Mouse (Mus musculus): ENCODE results near the gene Itga8.

The Itga8 gene

DNA sequence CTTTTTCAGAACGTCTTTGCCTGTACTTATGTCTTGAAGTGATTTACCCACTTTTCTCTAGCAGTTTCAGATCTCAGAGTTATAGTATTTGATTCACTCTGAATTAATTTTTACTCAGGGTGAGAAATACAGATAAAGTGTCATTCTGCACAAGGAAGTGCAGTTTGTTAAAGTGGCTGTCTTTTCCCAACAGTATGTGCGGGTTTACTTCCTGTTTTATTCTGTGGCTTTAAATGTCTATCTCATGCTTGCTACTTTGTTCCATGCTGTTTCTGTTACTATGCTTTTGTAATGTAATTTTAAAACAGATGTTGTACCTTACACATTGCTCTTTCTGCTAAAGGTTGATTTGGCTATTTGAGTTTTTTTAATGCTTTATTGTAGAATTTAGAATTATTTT lies 216.2 kb downstream of the Itga8 start:
- DNase-seq (ENCODE audit: low spot score), result no peak

DNA sequence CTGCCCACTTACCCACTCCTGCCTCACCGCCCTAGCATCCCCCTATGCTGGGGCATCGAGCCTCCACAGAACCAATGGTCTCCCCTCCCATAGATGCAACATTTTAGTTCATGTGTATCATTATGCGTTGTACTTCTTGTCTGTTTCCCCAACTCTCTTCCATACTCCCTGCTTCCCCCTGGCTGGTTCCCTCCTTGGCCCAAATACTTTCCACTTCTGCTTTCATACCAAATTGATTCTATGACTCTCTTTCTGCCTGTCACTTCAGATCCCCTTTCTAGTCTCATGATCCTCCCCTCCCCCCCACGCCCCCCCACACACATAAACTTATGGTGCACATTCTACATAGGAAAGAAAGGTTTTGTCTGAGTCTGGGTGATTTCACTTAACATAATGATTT lies 217.4 kb downstream of the Itga8 start:
- no peak for DNase-seq (ENCODE audit: low spot score)

DNA sequence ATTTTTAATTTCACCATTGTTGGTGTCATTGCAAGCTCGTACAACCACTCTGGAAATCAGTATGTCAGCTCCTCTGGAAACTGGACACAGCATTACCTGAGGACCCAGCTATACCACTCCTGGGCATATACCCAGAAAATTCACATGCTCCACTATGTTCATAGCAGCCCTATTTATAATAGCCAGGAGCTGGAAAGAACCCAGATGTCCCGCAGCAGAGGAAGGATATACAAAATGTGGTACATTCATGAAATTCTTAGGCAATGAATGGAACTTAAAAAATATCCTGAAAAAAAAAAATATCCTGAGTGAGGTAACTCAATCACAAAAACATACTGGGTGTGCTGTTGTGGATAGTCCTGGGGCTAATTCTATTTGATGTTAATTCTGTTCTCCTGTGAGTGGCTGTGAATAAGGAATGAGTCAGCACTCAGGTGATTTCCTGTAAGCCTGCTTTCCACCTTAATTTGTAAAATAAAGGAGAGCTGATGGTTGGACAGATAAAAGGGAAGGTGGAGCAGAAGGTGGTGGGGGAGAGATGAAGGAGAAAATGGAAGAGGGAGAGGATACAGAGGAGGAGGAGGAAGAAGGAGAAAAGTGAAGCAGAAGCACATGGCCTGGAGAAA lies 224.3 kb downstream of the Itga8 start:
- DNase-seq (ENCODE audit: low spot score), result no peak

GRCm38 (mm10) chr2:12065669-12066399 lies 235.9 kb downstream of the Itga8 start:
- no peak for DNase-seq (ENCODE audit: low spot score)

DNA sequence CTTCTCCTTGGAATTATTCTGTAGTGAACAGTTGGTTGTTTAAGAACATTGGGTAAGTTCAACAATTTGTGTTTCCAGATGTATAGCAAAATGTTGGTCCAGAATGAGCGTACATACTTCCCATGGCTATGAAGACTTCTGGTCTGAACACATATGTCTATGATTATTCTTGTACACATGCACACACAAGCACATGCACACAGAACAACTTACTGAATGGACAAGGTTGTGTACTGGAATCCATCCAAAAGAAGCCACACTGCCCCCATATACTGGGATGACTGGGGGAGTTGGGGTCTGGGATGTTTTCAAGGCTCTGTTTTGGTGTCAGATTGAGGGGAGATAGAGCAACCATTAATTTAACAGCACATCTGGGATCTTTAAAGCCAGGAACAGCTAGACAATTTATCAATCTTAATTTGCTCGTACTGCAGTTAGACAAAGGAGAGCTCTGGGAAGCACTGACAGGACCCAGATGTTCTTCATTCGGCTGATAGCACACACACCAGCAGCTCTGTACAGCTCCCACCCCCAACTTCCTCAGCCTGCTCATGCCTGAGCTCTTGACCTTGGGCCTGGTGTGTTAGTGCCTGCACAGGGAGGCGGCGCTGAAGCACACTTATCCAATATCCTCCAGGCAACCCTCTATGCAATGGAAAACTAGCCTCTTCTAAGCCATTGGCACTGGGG lies 241.5 kb downstream of the Itga8 start:
- no peak for DNase-seq (ENCODE audit: low spot score)

Data from c-Kit-positive CD71-positive TER-119-positive erythroid progenitor cells, embryonic 14.5 days (primary cell).